Mouse (Mus musculus) ES-Bruce4 (cell line): ENCODE data around the gene Fgfr2.

Experiments used
- CTCF ChIP-seq: IDR thresholded peaks from one replicate; pipeline ENCODE4 v1.8.1; 2011; ENCODE audit warnings: low read depth, low read length
- POLR2A ChIP-seq: IDR thresholded peaks from one replicate; pipeline ENCODE4 v1.8.1; 2011; ENCODE audit warnings: low read length; ENCODE audit not compliant: insufficient read depth

DNA sequence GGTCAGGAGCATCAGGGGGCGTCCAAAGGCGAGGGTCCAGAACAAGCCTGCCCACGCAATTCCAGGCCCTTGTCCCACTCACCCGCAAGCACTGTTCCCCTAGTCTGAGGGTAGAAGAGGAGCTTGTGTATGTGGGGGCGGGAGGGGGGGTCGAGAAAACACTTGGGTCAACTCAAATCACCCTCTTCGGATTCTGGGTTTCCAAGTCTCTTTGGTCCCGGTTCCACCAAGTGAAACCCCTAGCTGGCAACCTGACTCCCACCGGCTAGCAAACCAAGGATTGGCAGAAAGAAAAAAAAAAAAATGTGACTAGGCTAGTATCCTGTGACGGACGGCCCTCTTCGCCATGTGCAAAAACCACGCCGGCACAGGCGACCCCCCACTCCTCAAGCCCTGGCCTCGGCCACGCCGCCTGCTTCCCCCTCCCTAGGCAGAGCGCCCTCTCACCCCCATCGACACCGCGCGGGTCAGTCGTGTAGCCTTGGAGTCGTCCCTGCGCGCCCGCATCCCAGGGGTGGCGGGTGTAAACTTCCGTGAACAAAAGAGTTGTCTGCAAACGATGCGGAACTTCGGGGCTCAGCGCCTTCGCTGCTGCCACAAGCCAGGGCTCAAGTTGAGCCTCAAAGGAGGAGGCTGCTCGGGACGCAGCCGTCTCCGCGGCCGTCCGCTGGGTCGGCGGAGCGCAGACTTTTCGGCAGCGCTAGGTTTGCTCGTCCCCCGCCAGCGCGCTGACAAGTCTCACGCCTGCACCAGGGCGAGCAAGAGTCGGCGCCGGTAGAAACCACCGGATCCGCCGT, 310.3 kb downstream of the Fgfr2 start:
- no peak for TF ChIP-seq POLR2A
- no peak for TF ChIP-seq CTCF
